ENCODE assay signal across 9 mouse cellular contexts in the genomic region with DNA sequence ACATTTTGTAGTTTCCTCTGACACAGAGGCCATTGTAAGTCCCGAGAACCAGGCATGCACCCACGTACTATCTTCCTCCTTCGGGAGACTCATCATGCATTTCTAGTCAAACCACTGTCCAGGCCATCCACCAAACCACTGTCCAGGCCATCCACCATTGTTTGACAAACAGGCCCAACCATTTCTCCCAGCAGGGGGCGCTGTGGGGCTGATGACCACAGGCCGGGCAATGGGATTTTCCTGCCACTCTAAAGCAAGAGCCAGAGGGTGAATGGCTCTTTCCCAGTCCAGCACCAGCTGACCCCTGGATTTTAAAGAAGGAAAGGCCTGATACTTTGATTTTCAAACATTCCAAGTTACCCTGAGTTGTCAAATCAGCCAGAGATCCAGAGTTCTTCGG. TPM values are rescaled to one million over a fixed set of nuclear protein-coding genes. Genes with fewer than 3 reads are reported as not detected.
DNase-seq lines count a peak whose midpoint lies in the region; ATAC-seq and TF ChIP-seq lines count a peak whose summit lies in the region.
"Had no signal": no experiment of that assay in that cellular context is flagged by ENCODE, and none has a peak within 500 bp of the region (broad histone marks: within the 10 kb centered on the region; RNA-seq: fewer than 3 reads in every experiment).

No protein-coding gene starts in this region.

- ATAC-seq in forebrain, postnatal 0 days: no peak
- no peak for ATAC-seq in forebrain, embryonic 14.5 days

- intact Hi-C loops in left cerebral cortex, postnatal 14 days (cut with DNase I): loop anchor here (5.0 kb wide), 1 partner anchor 78 kb away; no protein-coding TSS in a partner anchor

- 0 out of 2 replicates have a peak overlapping the region, but pooled peaks have one; percentile 15 for H3K27ac ChIP-seq in forebrain, postnatal 0 days (ENCODE audit: low read depth, low read length)
- H3K27ac ChIP-seq in forebrain, embryonic 14.5 days (ENCODE audit: low read depth, low read length): no peak overlapping the region
- no peak overlapping the region for H3K27ac ChIP-seq in bone marrow macrophage, adult 2 months (ENCODE audit: insufficient read depth, low read depth, low read length)

- 71% methylated on average over 6 of the region's 6 CpGs for WGBS in forebrain, postnatal 0 days
- WGBS in forebrain, embryonic 14.5 days: 71% methylated on average over 6 of the region's 6 CpGs

- H3K9me3 ChIP-seq in forebrain, postnatal 0 days (ENCODE audit: low read length): no peaks in the 10 kb centered on the region
- H3K9me3 ChIP-seq in forebrain, embryonic 14.5 days (replicated peaks; ENCODE audit: control insufficient read depth, low read length): no peaks in the 10 kb centered on the region

- TF ChIP-seq CTCF in forebrain, postnatal 0 days (IDR thresholded peaks at IDR 0.05; ENCODE audit: low read depth): peak; percentile 62
- TF ChIP-seq CTCF in bone marrow macrophage, adult 2 months (IDR thresholded peaks at IDR 0.05; ENCODE audit: low read depth, low read length): peak; percentile 59; the same call in 1 of the 2 replicates

- H3K4me1 ChIP-seq in forebrain, postnatal 0 days (ENCODE audit: insufficient read depth): no peaks in the 10 kb centered on the region
- peaks cover 2% of the 10 kb centered on the region; the same call in 1 of the 2 replicates for H3K4me1 ChIP-seq in forebrain, embryonic 14.5 days (ENCODE audit: control insufficient read depth, insufficient read depth, low read length)
- H3K4me1 ChIP-seq in bone marrow macrophage, adult 2 months (ENCODE audit: control insufficient read depth, insufficient read depth, low read length): no peaks in the 10 kb centered on the region

- H3K4me3 ChIP-seq in forebrain, postnatal 0 days (ENCODE audit: low read depth, low read length): no peak overlapping the region
- H3K4me3 ChIP-seq in forebrain, embryonic 14.5 days (ENCODE audit: low read depth, low read length): no peak overlapping the region
- H3K4me3 ChIP-seq in bone marrow macrophage, adult 2 months (ENCODE audit: insufficient read depth, low read length): no peak overlapping the region

- H3K36me3 ChIP-seq in forebrain, postnatal 0 days (ENCODE audit: insufficient read depth): no peaks in the 10 kb centered on the region
- no peaks in the 10 kb centered on the region for H3K36me3 ChIP-seq in forebrain, embryonic 14.5 days (ENCODE audit: control insufficient read depth, insufficient read depth, low read length)

- DNase-seq in forebrain, postnatal 0 days: no peak
- no peak for DNase-seq in forebrain, embryonic 14.5 days (ENCODE audit: low spot score)
- peak; percentile 82 for DNase-seq in B cell, adult 2 months
- DNase-seq in gastrocnemius, adult 18-20 months (ENCODE audit: low spot score): peak; percentile 50
- DNase-seq in left cerebral cortex, postnatal 14 days (ENCODE audit: low spot score in 2 of 2): peak; percentile 56 to 64
- peak; percentile 70 for DNase-seq in neural tube, embryonic 10.5 days (ENCODE audit: extremely low spot score, low spot score)
- peak; percentile 3 for DNase-seq in thymus, postnatal 0 days (ENCODE audit: low spot score)

- H3K27me3 ChIP-seq in forebrain, postnatal 0 days (ENCODE audit: insufficient read depth, low read length): no peaks in the 10 kb centered on the region
- H3K27me3 ChIP-seq in forebrain, embryonic 14.5 days (replicated peaks; ENCODE audit: control insufficient read depth, insufficient read depth, low read length): 0 out of 2 replicates have a peak, but pooled peaks cover 2% of the 10 kb centered on the region

- H3K4me2 ChIP-seq in forebrain, postnatal 0 days (ENCODE audit: low read depth): no peak overlapping the region
- H3K4me2 ChIP-seq in forebrain, embryonic 14.5 days (ENCODE audit: low read length): no peak overlapping the region

- H3K9ac ChIP-seq in forebrain, postnatal 0 days: no peak overlapping the region
- no peak overlapping the region for H3K9ac ChIP-seq in forebrain, embryonic 14.5 days (ENCODE audit: low read length)

- TF ChIP-seq POLR2A in bone marrow macrophage, adult 2 months (IDR thresholded peaks at IDR 0.05; ENCODE audit: borderline replicate concordance, low read depth, low read length): no peak

RNA-seq across cellular contexts. Expression of a gene that starts 16.8 kb away (rescaled TPM):
- 77.1 and 82.0 TPM in 2 replicates for total RNA-seq in forebrain, postnatal 0 days (2014; rRNA removed)
- 8.0 and 18.4 TPM in 2 replicates for polyA plus RNA-seq in forebrain, postnatal 0 days (2015; fragmentation: Nextera tagmentation; extraction: Ambion mirVana)
- 11.5 and 12.0 TPM in 2 replicates for polyA plus RNA-seq in forebrain, embryonic 14.5 days (2014; fragmentation: Nextera tagmentation; extraction: Ambion mirVana)
- polyA plus RNA-seq in bone marrow macrophage, adult 2 months (2012; ENCODE audit: insufficient read depth, insufficient read length, missing spikeins): 5.7 TPM in 1 of 2 replicates, not detected in the other
- under 1 TPM in 1 of 2 experiments, not detected in 1; 0.55 TPM for total RNA-seq in gastrocnemius, adult 18-20 months (2021)
- total RNA-seq in left cerebral cortex, postnatal 14 days (2021): 1,000 to 10,000 TPM; 2,125 to 2,199 TPM
- polyA plus RNA-seq in thymus, postnatal 0 days (2015; fragmentation: Nextera tagmentation; extraction: Ambion mirVana): 0.73 and 0.98 TPM in 2 replicates
- total RNA-seq: hematopoietic stem cell, adult 5-6 weeks had no signal

Comparison
In these comparisons a context has a peak if more than half of its experiments do, and no peak if none do; other contexts are left out.
1. DNase-seq: peak in B cell, adult 2 months (2 of 2), gastrocnemius, adult 18-20 months (single experiment), left cerebral cortex, postnatal 14 days (2 of 2), neural tube, embryonic 10.5 days (single experiment) and thymus, postnatal 0 days (single experiment); none in forebrain, postnatal 0 days (single experiment) and forebrain, embryonic 14.5 days (single experiment).